Mouse (Mus musculus): Measurements from ENCODE around the gene Tanc1. TPM values are rescaled to one million over a fixed set of nuclear protein-coding genes. Genes with fewer than 3 reads are reported as not detected.
"Not testable (repeated sequence)": the region's sequence is repeated elsewhere in the genome, so short reads cannot be mapped to it uniquely, and the experiment has no call there.

Gene Tanc1
- polyA plus RNA-seq (2014; fragmentation: Nextera tagmentation; extraction: Ambion mirVana): 51.6 and 62.5 TPM in 2 replicates

- Histone ChIP-seq H3K36me3 (ENCODE audit: control insufficient read depth, insufficient read depth, low read length) (no peaks in the 10 kb centered on the region), H3K4me3 (ENCODE audit: low read depth, low read length) (peak within 1 kb of the TSS; percentile 92), H3K27me3 (ENCODE audit: control insufficient read depth, insufficient read depth, low read length) (no peaks in the 10 kb centered on the region), H3K4me2 (ENCODE audit: low read depth, severe bottlenecking) (peak within 1 kb of the TSS; percentile 67), H3K27ac (replicated peaks; ENCODE audit: low read depth, low read length) (peak within 1 kb of the TSS; percentile 99), H3K9ac (ENCODE audit: low read length) (peak within 1 kb of the TSS; percentile 97), H3K4me1 (ENCODE audit: control insufficient read depth, insufficient read depth, low read length) (peaks cover 47% of the 10 kb centered on the region), H3K9me3 (ENCODE audit: control insufficient read depth, low read length) (no peaks in the 10 kb centered on the region)
- peak; percentile 89 for ATAC-seq (ENCODE audit: insufficient number of reproducible peaks, low FRiP score, low TSS enrichment, low read depth)
- WGBS: under 1% methylated on average over 99 of the region's 99 CpGs
- peak; percentile 91 for DNase-seq (ENCODE audit: low spot score)
Observed at GRCm38 (mm10) chr2:59611831-59612732, at the start of gene Tanc1. TSS of gene Tanc1 (plus strand) at chr2:59612042.

- ATAC-seq (ENCODE audit: insufficient number of reproducible peaks, low FRiP score, low TSS enrichment, low read depth): peak; percentile 67
- 10% methylated on average over 4 of the region's 4 CpGs for WGBS
Observed at GRCm38 (mm10) chr2:59562215-59562614, 49.6 kb upstream of the Tanc1 start.

GRCm38 (mm10) chr2:59562696-59563095 is 49.1 kb upstream of the Tanc1 start:
- DNase-seq (ENCODE audit: low spot score) (peak; percentile 90), ATAC-seq (ENCODE audit: insufficient number of reproducible peaks, low FRiP score, low TSS enrichment, low read depth) (peak; percentile 93)
- no peak overlapping the region for H3K4me3 ChIP-seq (ENCODE audit: low read depth, low read length)
- H3K36me3 ChIP-seq (ENCODE audit: control insufficient read depth, insufficient read depth, low read length): no peaks in the 10 kb centered on the region
- H3K9ac ChIP-seq (ENCODE audit: low read length): no peak overlapping the region
- H3K4me2 ChIP-seq (ENCODE audit: low read depth, severe bottlenecking): no peak overlapping the region
- H3K27ac ChIP-seq (replicated peaks; ENCODE audit: low read depth, low read length): peak overlapping the region; percentile 56; the same call in 1 of the 2 replicates
- WGBS: 4% methylated on average over 5 of the region's 5 CpGs
- no peaks in the 10 kb centered on the region for H3K27me3 ChIP-seq (ENCODE audit: control insufficient read depth, insufficient read depth, low read length)
- peaks cover 10% of the 10 kb centered on the region for H3K4me1 ChIP-seq (ENCODE audit: control insufficient read depth, insufficient read depth, low read length)
- H3K9me3 ChIP-seq (ENCODE audit: control insufficient read depth, low read length): no peaks in the 10 kb centered on the region

More at GRCm38 (mm10) chr2:59562215-59562614, 49.6 kb upstream of the Tanc1 start:
- peaks cover 10% of the 10 kb centered on the region for H3K4me1 ChIP-seq (ENCODE audit: control insufficient read depth, insufficient read depth, low read length)
- DNase-seq (ENCODE audit: low spot score): no peak
- H3K27me3 ChIP-seq (ENCODE audit: control insufficient read depth, insufficient read depth, low read length): no peaks in the 10 kb centered on the region
- H3K36me3 ChIP-seq (ENCODE audit: control insufficient read depth, insufficient read depth, low read length): no peaks in the 10 kb centered on the region
- no peak overlapping the region for H3K4me3 ChIP-seq (ENCODE audit: low read depth, low read length)
- H3K9ac ChIP-seq (ENCODE audit: low read length): no peak overlapping the region
- H3K9me3 ChIP-seq (ENCODE audit: control insufficient read depth, low read length): no peaks in the 10 kb centered on the region
- peak overlapping the region; percentile 77 for H3K27ac ChIP-seq (replicated peaks; ENCODE audit: low read depth, low read length)
- H3K4me2 ChIP-seq (ENCODE audit: low read depth, severe bottlenecking): no peak overlapping the region

GRCm38 (mm10) chr2:59564029-59564611 is 47.7 kb upstream of the Tanc1 start:
- not testable (repeated sequence) for H3K36me3 ChIP-seq (ENCODE audit: control insufficient read depth, insufficient read depth, low read length); H3K9me3 ChIP-seq (ENCODE audit: control insufficient read depth, low read length); ATAC-seq (ENCODE audit: insufficient number of reproducible peaks, low FRiP score, low TSS enrichment, low read depth); H3K4me2 ChIP-seq (ENCODE audit: low read depth, severe bottlenecking); H3K4me3 ChIP-seq (ENCODE audit: low read depth, low read length); H3K27me3 ChIP-seq (ENCODE audit: control insufficient read depth, insufficient read depth, low read length); H3K27ac ChIP-seq (replicated peaks; ENCODE audit: low read depth, low read length); H3K9ac ChIP-seq (ENCODE audit: low read length); DNase-seq (ENCODE audit: low spot score)
- peaks cover 10% of the 10 kb centered on the region for H3K4me1 ChIP-seq (ENCODE audit: control insufficient read depth, insufficient read depth, low read length)
- 79% methylated on average over 3 of the region's 10 CpGs for WGBS

- 84% methylated on average over 4 of the region's 4 CpGs for WGBS
Observed at GRCm38 (mm10) chr2:59564947-59565346, 46.9 kb upstream of the Tanc1 start.

GRCm38 (mm10) chr2:59580939-59581338 is 30.9 kb upstream of the Tanc1 start:
- Histone ChIP-seq H3K4me3 (ENCODE audit: low read depth, low read length) (no peak overlapping the region), H3K27ac (replicated peaks; ENCODE audit: low read depth, low read length) (no peak overlapping the region), H3K9me3 (ENCODE audit: control insufficient read depth, low read length) (no peaks in the 10 kb centered on the region), H3K27me3 (ENCODE audit: control insufficient read depth, insufficient read depth, low read length) (no peaks in the 10 kb centered on the region), H3K36me3 (ENCODE audit: control insufficient read depth, insufficient read depth, low read length) (no peaks in the 10 kb centered on the region), H3K4me2 (ENCODE audit: low read depth, severe bottlenecking) (no peak overlapping the region), H3K4me1 (ENCODE audit: control insufficient read depth, insufficient read depth, low read length) (no peaks in the 10 kb centered on the region; the same call in 1 of the 2 replicates), H3K9ac (ENCODE audit: low read length) (no peak overlapping the region)
- 34% methylated on average over 7 of the region's 7 CpGs for WGBS
- no peak for ATAC-seq (ENCODE audit: insufficient number of reproducible peaks, low FRiP score, low TSS enrichment, low read depth)
- no peak for DNase-seq (ENCODE audit: low spot score)

More at GRCm38 (mm10) chr2:59564947-59565346, 46.9 kb upstream of the Tanc1 start:
- Histone ChIP-seq H3K9me3 (ENCODE audit: control insufficient read depth, low read length) (peaks cover 4% of the 10 kb centered on the region; the same call in 1 of the 2 replicates), H3K36me3 (ENCODE audit: control insufficient read depth, insufficient read depth, low read length) (no peaks in the 10 kb centered on the region), H3K27me3 (ENCODE audit: control insufficient read depth, insufficient read depth, low read length) (no peaks in the 10 kb centered on the region), H3K27ac (replicated peaks; ENCODE audit: low read depth, low read length) (no peak overlapping the region), H3K9ac (ENCODE audit: low read length) (no peak overlapping the region), H3K4me3 (ENCODE audit: low read depth, low read length) (no peak overlapping the region), H3K4me2 (ENCODE audit: low read depth, severe bottlenecking) (no peak overlapping the region), H3K4me1 (ENCODE audit: control insufficient read depth, insufficient read depth, low read length) (peaks cover 10% of the 10 kb centered on the region)
- DNase-seq (ENCODE audit: low spot score): no peak
- ATAC-seq (ENCODE audit: insufficient number of reproducible peaks, low FRiP score, low TSS enrichment, low read depth): no peak

GRCm38 (mm10) chr2:59583961-59584360 is 27.9 kb upstream of the Tanc1 start:
- H3K27ac ChIP-seq (replicated peaks; ENCODE audit: low read depth, low read length): no peak overlapping the region
- peaks cover 7% of the 10 kb centered on the region; the same call in 1 of the 2 replicates for H3K4me1 ChIP-seq (ENCODE audit: control insufficient read depth, insufficient read depth, low read length)
- DNase-seq (ENCODE audit: low spot score): no peak
- ATAC-seq (ENCODE audit: insufficient number of reproducible peaks, low FRiP score, low TSS enrichment, low read depth): no peak
- H3K27me3 ChIP-seq (ENCODE audit: control insufficient read depth, insufficient read depth, low read length): no peaks in the 10 kb centered on the region
- WGBS: 92% methylated on average over 6 of the region's 6 CpGs
- no peak overlapping the region for H3K4me2 ChIP-seq (ENCODE audit: low read depth, severe bottlenecking)
- no peaks in the 10 kb centered on the region for H3K9me3 ChIP-seq (ENCODE audit: control insufficient read depth, low read length)
- H3K36me3 ChIP-seq (ENCODE audit: control insufficient read depth, insufficient read depth, low read length): no peaks in the 10 kb centered on the region
- no peak overlapping the region for H3K4me3 ChIP-seq (ENCODE audit: low read depth, low read length)
- no peak overlapping the region for H3K9ac ChIP-seq (ENCODE audit: low read length)

- Histone ChIP-seq H3K9me3 (ENCODE audit: control insufficient read depth, low read length) (no peaks in the 10 kb centered on the region), H3K27me3 (ENCODE audit: control insufficient read depth, insufficient read depth, low read length) (no peaks in the 10 kb centered on the region), H3K36me3 (ENCODE audit: control insufficient read depth, insufficient read depth, low read length) (no peaks in the 10 kb centered on the region), H3K4me1 (ENCODE audit: control insufficient read depth, insufficient read depth, low read length) (peaks cover 7% of the 10 kb centered on the region; the same call in 1 of the 2 replicates), H3K4me3 (ENCODE audit: low read depth, low read length) (no peak overlapping the region), H3K27ac (replicated peaks; ENCODE audit: low read depth, low read length) (no peak overlapping the region), H3K9ac (ENCODE audit: low read length) (no peak overlapping the region), H3K4me2 (ENCODE audit: low read depth, severe bottlenecking) (no peak overlapping the region)
- WGBS: 61% methylated on average over 10 of the region's 10 CpGs
- DNase-seq (ENCODE audit: low spot score) (no peak), ATAC-seq (ENCODE audit: insufficient number of reproducible peaks, low FRiP score, low TSS enrichment, low read depth) (no peak)
Observed at GRCm38 (mm10) chr2:59587387-59588095, 24.3 kb upstream of the Tanc1 start.
